ENCODE assay signal across 13 mouse cellular contexts in the genomic region with DNA sequence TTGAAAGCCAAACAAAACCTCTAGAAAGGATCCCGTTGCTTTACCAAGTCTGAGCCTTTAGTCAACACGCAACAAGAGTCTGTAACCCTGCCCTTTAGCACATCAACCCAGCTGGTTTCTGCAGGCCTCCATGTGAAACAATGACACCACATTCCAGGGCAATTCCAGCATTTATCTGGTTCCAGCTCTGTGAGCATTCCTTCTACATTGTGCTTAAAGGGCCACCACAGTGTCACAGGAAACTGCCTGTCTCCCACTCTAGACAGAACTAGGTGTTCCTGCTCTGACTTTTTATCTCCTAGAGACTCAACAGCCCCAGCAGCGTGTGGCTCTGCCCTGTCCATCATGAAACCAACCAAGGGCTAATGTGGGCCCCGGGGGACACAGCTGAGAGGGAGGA. TPM values are rescaled to one million over a fixed set of nuclear protein-coding genes. Genes with fewer than 3 reads are reported as not detected.
DNase-seq lines count a peak whose midpoint lies in the region; ATAC-seq and TF ChIP-seq lines count a peak whose summit lies in the region.
"Had no signal": no experiment of that assay in that cellular context is flagged by ENCODE, and none has a peak within 500 bp of the region (broad histone marks: within the 10 kb centered on the region; RNA-seq: fewer than 3 reads in every experiment).

No protein-coding gene starts in this region.

- no peak overlapping the region for H3K9ac ChIP-seq in heart, postnatal 0 days (replicated peaks; ENCODE audit: low read depth, low read length)
- H3K9ac ChIP-seq in lung, embryonic 16.5 days (ENCODE audit: low read length), result no peak overlapping the region
- H3K9ac ChIP-seq: embryonic facial prominence, embryonic 15.5 days; hindbrain, embryonic 13.5 days; limb, embryonic 15.5 days had no signal

- no peaks in the 10 kb centered on the region for H3K27me3 ChIP-seq in heart, postnatal 0 days (ENCODE audit: control insufficient read depth, insufficient read depth, low read length)
- H3K27me3 ChIP-seq in lung, embryonic 16.5 days (ENCODE audit: control insufficient read depth, insufficient read depth, low read depth, low read length), result no peaks in the 10 kb centered on the region
- H3K27me3 ChIP-seq: embryonic facial prominence, embryonic 15.5 days; hindbrain, embryonic 13.5 days; limb, embryonic 15.5 days had no signal

- H3K27ac ChIP-seq in heart, postnatal 0 days (ENCODE audit: low read depth), result no peak overlapping the region
- H3K27ac ChIP-seq in lung, embryonic 16.5 days (ENCODE audit: low read length), result peak overlapping the region; percentile 73
- H3K27ac ChIP-seq: embryonic facial prominence, embryonic 15.5 days; hindbrain, embryonic 13.5 days; limb, embryonic 15.5 days had no signal

- H3K9me3 ChIP-seq in heart, postnatal 0 days (replicated peaks; ENCODE audit: control insufficient read depth, low read length), result no peaks in the 10 kb centered on the region
- H3K9me3 ChIP-seq in lung, embryonic 16.5 days (ENCODE audit: control insufficient read depth, low read length), result no peaks in the 10 kb centered on the region
- H3K9me3 ChIP-seq: embryonic facial prominence, embryonic 15.5 days; hindbrain, embryonic 13.5 days; limb, embryonic 15.5 days had no signal

- H3K4me3 ChIP-seq in heart, postnatal 0 days (ENCODE audit: low read depth, low read length), result no peak overlapping the region
- no peak overlapping the region for H3K4me3 ChIP-seq in lung, embryonic 16.5 days (ENCODE audit: low read length)
- H3K4me3 ChIP-seq: embryonic facial prominence, embryonic 15.5 days; hindbrain, embryonic 13.5 days; limb, embryonic 15.5 days had no signal

- WGBS in heart, postnatal 0 days, result 20% methylated on average over 4 of the region's 4 CpGs
- 9% methylated on average over 4 of the region's 4 CpGs for WGBS in lung, embryonic 16.5 days

- 0 out of 2 replicates have a peak, but pooled peaks cover 4% of the 10 kb centered on the region for H3K4me1 ChIP-seq in heart, postnatal 0 days (ENCODE audit: control insufficient read depth, insufficient read depth)
- peaks cover 4% of the 10 kb centered on the region for H3K4me1 ChIP-seq in lung, embryonic 16.5 days (replicated peaks; ENCODE audit: control insufficient read depth, insufficient read depth, low read length)

- TF ChIP-seq EP300 in heart, postnatal 0 days (IDR thresholded peaks at IDR 0.05; ENCODE audit: low read depth), result no peak

- intact Hi-C loops in heart, postnatal 14 days (cut with DNase I), result no loop called here

- DNase-seq in heart, postnatal 0 days (ENCODE audit: low spot score), result peak; percentile 25
- DNase-seq in heart, postnatal 14 days, result no peak
- no peak for DNase-seq in lung, postnatal 14 days
- DNase-seq in embryo, embryonic 11 days, result peak; percentile 37
- DNase-seq in lung, postnatal 10 days, result peak; percentile 52
- no peak for DNase-seq in cerebellum, adult 9-10 months

- no peaks in the 10 kb centered on the region for H3K36me3 ChIP-seq in heart, postnatal 0 days (replicated peaks; ENCODE audit: control insufficient read depth, insufficient read depth, low read length)
- H3K36me3 ChIP-seq in lung, embryonic 16.5 days (ENCODE audit: control insufficient read depth, insufficient read depth, low read length), result no peaks in the 10 kb centered on the region
- H3K36me3 ChIP-seq: embryonic facial prominence, embryonic 15.5 days; hindbrain, embryonic 13.5 days; limb, embryonic 15.5 days had no signal

- peak; percentile 72 for ATAC-seq in heart, postnatal 0 days (ENCODE audit: insufficient read depth, low read depth)
- ATAC-seq in lung, embryonic 16.5 days (ENCODE audit: low read depth), result peak; percentile 57
- no peak for ATAC-seq in granulocyte monocyte progenitor cell, adult 5-6 weeks (replicated peaks; ENCODE audit: poor library complexity, severe bottlenecking)
- ATAC-seq: activated CD4-positive, CD25-positive, alpha-beta regulatory T cell, adult 4 months had no signal

- TF ChIP-seq CTCF in heart, postnatal 0 days (IDR thresholded peaks at IDR 0.05; ENCODE audit: low read depth), result no peak

- no peak overlapping the region for H3K4me2 ChIP-seq in heart, postnatal 0 days (ENCODE audit: low read depth, low read length)
- no peak overlapping the region for H3K4me2 ChIP-seq in lung, embryonic 16.5 days (ENCODE audit: low read depth, low read length)
- H3K4me2 ChIP-seq: limb, embryonic 15.5 days had no signal

RNA-seq across cellular contexts. Expression of gene Cass4, which starts 19.7 kb away (rescaled TPM):
- 0.19 and 1.1 TPM in 2 replicates for total RNA-seq in heart, postnatal 0 days (2014; rRNA removed; ENCODE audit: low replicate concordance)
- 0.16 and 0.20 TPM in 2 replicates for polyA plus RNA-seq in heart, postnatal 0 days (2015; fragmentation: Nextera tagmentation; extraction: Ambion mirVana)
- under 1 TPM; 0.44 to 0.45 TPM for total RNA-seq in heart, postnatal 14 days (2021)
- polyA plus RNA-seq in lung, embryonic 16.5 days (2015; fragmentation: Nextera tagmentation; extraction: Ambion mirVana), result 9.0 and 11.8 TPM in 2 replicates
- total RNA-seq in granulocyte monocyte progenitor cell, adult 5-6 weeks (2014; fragmentation: Nextera tagmentation), result 0.41 and 0.64 TPM in 2 replicates
- 0.93 and 1.4 TPM in 2 replicates for total RNA-seq in granulocyte monocyte progenitor cell, adult 5-6 weeks (2017)

RNA-seq across cellular contexts. Expression of gene Rtf2, which starts 27.1 kb away (rescaled TPM):
- 34.0 and 49.7 TPM in 2 replicates for total RNA-seq in heart, postnatal 0 days (2014; rRNA removed; ENCODE audit: low replicate concordance)
- polyA plus RNA-seq in heart, postnatal 0 days (2015; fragmentation: Nextera tagmentation; extraction: Ambion mirVana), result 45.1 and 45.9 TPM in 2 replicates
- total RNA-seq in heart, postnatal 14 days (2021), result 10 to 100 TPM; 28.6 to 30.7 TPM
- 75.8 and 80.0 TPM in 2 replicates for polyA plus RNA-seq in lung, embryonic 16.5 days (2015; fragmentation: Nextera tagmentation; extraction: Ambion mirVana)
- 44.7 and 59.2 TPM in 2 replicates for total RNA-seq in granulocyte monocyte progenitor cell, adult 5-6 weeks (2014; fragmentation: Nextera tagmentation)
- 147 and 160 TPM in 2 replicates for total RNA-seq in granulocyte monocyte progenitor cell, adult 5-6 weeks (2017)

RNA-seq across cellular contexts. Expression of gene Cstf1, which starts 42.8 kb away (rescaled TPM):
- total RNA-seq in heart, postnatal 0 days (2014; rRNA removed; ENCODE audit: low replicate concordance), result 24.0 and 39.0 TPM in 2 replicates
- polyA plus RNA-seq in heart, postnatal 0 days (2015; fragmentation: Nextera tagmentation; extraction: Ambion mirVana), result 18.9 and 20.3 TPM in 2 replicates
- 10 to 100 TPM; 19.3 to 19.6 TPM for total RNA-seq in heart, postnatal 14 days (2021)
- 34.7 and 37.5 TPM in 2 replicates for polyA plus RNA-seq in lung, embryonic 16.5 days (2015; fragmentation: Nextera tagmentation; extraction: Ambion mirVana)
- 21.5 and 32.6 TPM in 2 replicates for total RNA-seq in granulocyte monocyte progenitor cell, adult 5-6 weeks (2014; fragmentation: Nextera tagmentation)
- 33.3 and 38.9 TPM in 2 replicates for total RNA-seq in granulocyte monocyte progenitor cell, adult 5-6 weeks (2017)

RNA-seq across cellular contexts. Expression of gene Aurka, which starts 42.9 kb away (rescaled TPM):
- 36.6 and 54.8 TPM in 2 replicates for total RNA-seq in heart, postnatal 0 days (2014; rRNA removed; ENCODE audit: low replicate concordance)
- 23.9 and 25.5 TPM in 2 replicates for polyA plus RNA-seq in heart, postnatal 0 days (2015; fragmentation: Nextera tagmentation; extraction: Ambion mirVana)
- total RNA-seq in heart, postnatal 14 days (2021), result 1 to 10 TPM; 3.4 to 6.3 TPM
- polyA plus RNA-seq in lung, embryonic 16.5 days (2015; fragmentation: Nextera tagmentation; extraction: Ambion mirVana), result 124 and 131 TPM in 2 replicates
- 18.5 and 36.9 TPM in 2 replicates for total RNA-seq in granulocyte monocyte progenitor cell, adult 5-6 weeks (2014; fragmentation: Nextera tagmentation)
- 64.5 and 80.8 TPM in 2 replicates for total RNA-seq in granulocyte monocyte progenitor cell, adult 5-6 weeks (2017)

RNA-seq across cellular contexts. Expression of gene Gcnt7, which starts 45.1 kb away (rescaled TPM):
- total RNA-seq in heart, postnatal 0 days (2014; rRNA removed; ENCODE audit: low replicate concordance), result not detected in 2 replicates
- polyA plus RNA-seq in heart, postnatal 0 days (2015; fragmentation: Nextera tagmentation; extraction: Ambion mirVana), result 0.25 and 0.40 TPM in 2 replicates
- total RNA-seq in heart, postnatal 14 days (2021), result not detected
- polyA plus RNA-seq in lung, embryonic 16.5 days (2015; fragmentation: Nextera tagmentation; extraction: Ambion mirVana), result 1.9 and 2.0 TPM in 2 replicates
- total RNA-seq in granulocyte monocyte progenitor cell, adult 5-6 weeks (2014; fragmentation: Nextera tagmentation), result not detected in 2 replicates
- total RNA-seq in granulocyte monocyte progenitor cell, adult 5-6 weeks (2017), result not detected in 2 replicates
- total RNA-seq: layer of hippocampus, adult 8-10 months had no signal

Comparison
In these comparisons a context has a peak if more than half of its experiments do, and no peak if none do; other contexts are left out.
1. DNase-seq: peak in heart, postnatal 0 days (single experiment), embryo, embryonic 11 days (single experiment) and lung, postnatal 10 days (single experiment); none in heart, postnatal 14 days (0 of 2), lung, postnatal 14 days (single experiment) and cerebellum, adult 9-10 months (single experiment).